Mouse (Mus musculus) kidney, embryonic 16.5 days (tissue): Measurements from ENCODE around the gene Abhd5. TPM values are rescaled to one million over a fixed set of nuclear protein-coding genes. Genes with fewer than 3 reads are reported as not detected.

Source experiments
- ATAC-seq: fragments of 200-750 bp; cut with Nextera tagmentation; 2 replicates; pipeline ENCODE4 v1.8.0; 2017; ENCODE audit warnings: moderate TSS enrichment; ENCODE audit not compliant: low FRiP score, low TSS enrichment
- H3K27ac ChIP-seq: fragments of 300-500 bp; sonication (generic); 2 replicates; pipeline ENCODE4 v1.5.1; 2014; ENCODE audit warnings: low read length
- H3K27me3 ChIP-seq: fragments of 300-500 bp; sonication (generic); 2 replicates; pipeline ENCODE4 v1.6.1; 2014; ENCODE audit warnings: low read length, control low read depth, mixed read lengths; ENCODE audit not compliant: insufficient read depth
- H3K36me3 ChIP-seq: fragments of 300-500 bp; sonication (generic); 2 replicates; pipeline ENCODE4 v1.6.1; 2014; ENCODE audit warnings: low read length, control low read depth, mixed read lengths; ENCODE audit not compliant: insufficient read depth
- H3K4me1 ChIP-seq: fragments of 300-500 bp; sonication (generic); 2 replicates; pipeline ENCODE4 v1.6.1; 2014; ENCODE audit warnings: low read length, control low read depth, mixed read lengths; ENCODE audit not compliant: insufficient read depth
- H3K4me2 ChIP-seq: fragments of 300-500 bp; sonication (generic); replicated peaks from 2 replicates; pipeline ENCODE4 v1.6.1; 2014; ENCODE audit warnings: low read depth, low read length
- H3K4me3 ChIP-seq: fragments of 300-500 bp; sonication (generic); 2 replicates; pipeline ENCODE4 v1.5.1; 2014; ENCODE audit warnings: mild to moderate bottlenecking, low read length
- H3K9ac ChIP-seq: fragments of 300-500 bp; sonication (generic); replicated peaks from 2 replicates; pipeline ENCODE4 v1.6.1; 2014; ENCODE audit warnings: low read length
- H3K9me3 ChIP-seq: fragments of 300-500 bp; sonication (generic); 2 replicates; pipeline ENCODE4 v1.6.1; 2016; ENCODE audit warnings: low read length, control low read depth
- WGBS: fragments of 180-500 bp; shearing (Covaris S2); extraction: QIAGEN DNeasy Blood & Tissue Kit; methylation state at CpG from one replicate; pipeline ENCODE4 v1.1.7; 2014; 5-methylcytosine and 5-hydroxymethylcytosine counted together
- polyA plus RNA-seq: library from polyadenylated mRNA; unstranded; fragments of >200 nt; fragmentation: Nextera tagmentation; extraction: Ambion mirVana; gene quantifications from 2 replicates; pipeline ENCODE4 v1.2.1, GENCODE M21; 2015

Abhd5 gene
- polyA plus RNA-seq, 1 experiment from 2014 or later, result 23.6 TPM

DNA sequence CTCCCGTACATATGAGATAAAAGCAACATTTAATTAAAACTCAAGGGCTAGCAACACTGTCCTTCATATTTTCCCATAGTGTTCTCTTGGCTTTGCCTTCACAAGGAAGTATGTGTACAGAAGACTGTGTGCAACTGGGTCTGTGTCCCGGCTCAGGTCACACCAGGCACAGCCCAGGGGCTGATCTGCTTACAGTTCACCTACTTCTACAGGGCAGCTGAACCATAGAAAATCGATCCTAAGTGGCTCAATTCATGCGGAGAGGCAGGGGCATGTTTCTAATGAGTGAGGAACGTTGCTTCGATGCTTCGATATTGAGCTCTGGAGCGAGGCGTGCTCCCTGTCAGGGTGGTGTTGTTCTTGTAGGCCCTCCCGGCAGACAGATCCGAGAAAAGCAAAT lies 35.9 kb upstream of the Abhd5 start:
- Histone ChIP-seq H3K4me3 (no peak overlapping the region), H3K27ac (no peak overlapping the region), H3K9me3 (no peaks in the 10 kb centered on the region), H3K9ac (no peak overlapping the region), H3K4me1 (no peaks in the 10 kb centered on the region), H3K4me2 (no peak overlapping the region), H3K36me3 (no peaks in the 10 kb centered on the region), H3K27me3 (no peaks in the 10 kb centered on the region)
- WGBS, result 55% methylated on average over 11 of the region's 11 CpGs
- no peak for ATAC-seq

DNA sequence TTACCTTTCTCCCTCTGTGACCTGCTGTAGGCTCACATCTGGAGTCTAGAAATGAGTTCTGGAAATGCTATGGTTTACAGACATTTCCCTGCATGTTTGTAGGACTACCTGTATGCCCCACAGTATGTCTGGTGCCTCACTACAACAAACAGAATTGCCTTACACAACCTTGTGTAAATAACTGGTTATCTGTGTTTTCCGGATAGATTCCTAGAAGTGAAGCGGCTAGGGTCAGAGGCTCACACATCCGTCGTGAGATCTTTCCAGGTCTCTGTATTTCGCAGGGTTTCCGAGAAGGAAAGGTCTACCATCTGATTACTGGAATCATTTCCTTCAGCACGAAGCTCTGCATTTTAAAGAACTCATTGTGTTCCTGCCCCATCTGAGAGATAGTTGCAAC lies 34.8 kb upstream of the Abhd5 start:
- WGBS, result 90% methylated on average over 7 of the region's 7 CpGs
- no peak for ATAC-seq
- H3K9ac ChIP-seq, result no peak overlapping the region
- H3K4me2 ChIP-seq, result no peak overlapping the region
- no peaks in the 10 kb centered on the region for H3K27me3 ChIP-seq
- H3K36me3 ChIP-seq, result no peaks in the 10 kb centered on the region
- H3K4me1 ChIP-seq, result no peaks in the 10 kb centered on the region
- no peak overlapping the region for H3K4me3 ChIP-seq
- H3K27ac ChIP-seq, result no peak overlapping the region
- H3K9me3 ChIP-seq, result no peaks in the 10 kb centered on the region

DNA sequence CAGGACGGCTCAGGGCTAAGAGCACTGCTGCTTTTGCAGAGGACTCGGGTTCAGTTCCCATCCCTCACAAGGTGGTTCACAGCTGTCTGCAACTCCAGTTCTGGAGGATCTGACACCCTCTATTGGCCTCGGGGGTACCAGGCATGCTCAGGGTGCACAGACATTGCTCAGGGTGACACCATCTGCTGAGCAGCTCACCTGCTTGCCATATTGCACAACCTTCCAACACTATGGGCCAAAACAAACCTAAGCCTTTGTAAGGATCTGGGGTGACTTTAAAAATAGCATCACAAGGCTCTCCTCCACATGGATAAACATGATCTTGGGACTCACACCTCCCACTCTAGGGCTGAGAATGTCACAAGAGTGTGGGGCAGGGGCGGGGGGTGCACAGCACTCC lies 30.8 kb upstream of the Abhd5 start:
- Histone ChIP-seq H3K27ac (no peak overlapping the region), H3K27me3 (no peaks in the 10 kb centered on the region), H3K9me3 (no peaks in the 10 kb centered on the region), H3K9ac (no peak overlapping the region), H3K4me3 (no peak overlapping the region), H3K4me2 (no peak overlapping the region), H3K36me3 (no peaks in the 10 kb centered on the region), H3K4me1 (no peaks in the 10 kb centered on the region)
- 91% methylated on average over 4 of the region's 4 CpGs for WGBS
- ATAC-seq, result no peak

DNA sequence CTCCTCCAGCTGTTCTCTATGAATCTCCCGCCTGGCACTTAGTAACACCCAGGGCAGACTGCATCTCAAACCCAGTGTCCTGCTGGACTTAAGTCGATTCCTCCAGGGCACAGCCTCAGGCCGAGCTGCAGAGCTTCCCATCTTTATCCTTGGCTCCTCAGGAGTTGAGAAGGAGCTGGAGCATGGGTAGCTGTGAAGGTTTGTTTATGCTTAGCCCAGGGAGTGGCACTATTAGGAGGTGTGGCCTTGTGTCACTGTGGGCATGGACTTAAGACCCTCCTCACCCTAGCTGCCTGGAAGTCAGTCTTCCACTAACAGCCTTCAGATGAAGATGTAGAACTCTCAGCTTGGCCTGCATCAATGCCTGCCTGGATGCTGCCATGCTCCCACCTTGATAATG lies 29.1 kb upstream of the Abhd5 start:
- Histone ChIP-seq H3K36me3 (no peaks in the 10 kb centered on the region), H3K9me3 (no peaks in the 10 kb centered on the region), H3K4me2 (no peak overlapping the region), H3K27ac (no peak overlapping the region), H3K4me1 (no peaks in the 10 kb centered on the region), H3K9ac (no peak overlapping the region), H3K27me3 (no peaks in the 10 kb centered on the region), H3K4me3 (no peak overlapping the region)
- ATAC-seq, result no peak
- 72% methylated on average over 3 of the region's 3 CpGs for WGBS

DNA sequence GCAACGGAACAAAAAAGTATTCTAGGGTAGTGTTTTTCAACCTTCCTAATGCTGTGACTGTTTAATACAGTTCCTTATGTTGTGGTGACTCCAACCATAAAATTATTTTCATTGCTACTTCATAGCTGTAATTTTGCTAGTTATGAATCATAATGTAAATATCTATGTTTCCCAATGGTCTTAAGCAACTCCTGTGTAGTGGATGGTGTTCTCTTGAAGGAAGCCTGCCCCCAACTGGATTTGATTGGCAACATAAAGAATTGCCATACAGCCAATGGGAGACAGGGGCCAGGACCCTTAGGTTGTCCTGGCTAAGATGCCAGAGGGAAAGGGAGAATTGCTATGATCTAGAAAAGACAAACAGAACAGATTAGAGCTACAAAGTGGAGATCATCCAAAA lies 25.4 kb upstream of the Abhd5 start:
- no peak overlapping the region for H3K4me3 ChIP-seq
- H3K9ac ChIP-seq, result no peak overlapping the region
- no peaks in the 10 kb centered on the region for H3K27me3 ChIP-seq
- H3K4me2 ChIP-seq, result no peak overlapping the region
- 90% methylated on average over 1 of the region's 1 CpGs for WGBS
- no peaks in the 10 kb centered on the region for H3K4me1 ChIP-seq
- no peak overlapping the region for H3K27ac ChIP-seq
- no peaks in the 10 kb centered on the region for H3K9me3 ChIP-seq
- no peaks in the 10 kb centered on the region for H3K36me3 ChIP-seq
- ATAC-seq, result no peak

DNA sequence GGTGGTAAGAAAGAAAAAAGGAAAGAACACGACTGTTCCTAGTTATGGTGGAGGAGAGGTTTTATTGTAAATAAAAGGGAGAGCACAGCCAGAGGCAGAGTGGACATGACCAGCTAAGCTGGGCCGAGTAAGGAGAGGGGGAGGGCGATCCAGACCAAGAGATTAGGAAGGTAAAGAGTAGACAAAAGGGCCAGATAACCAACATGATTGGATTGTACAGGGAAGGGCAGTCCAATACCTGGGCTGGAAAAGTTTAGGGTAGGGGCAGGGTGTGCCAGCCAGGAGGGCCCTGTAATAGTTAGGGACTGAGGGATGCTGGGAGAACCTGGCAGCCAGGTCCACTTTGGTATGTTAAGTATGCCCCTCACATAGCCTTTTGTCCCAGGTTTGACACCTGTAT lies 23.2 kb upstream of the Abhd5 start:
- H3K9me3 ChIP-seq, result no peaks in the 10 kb centered on the region
- no peaks in the 10 kb centered on the region for H3K4me1 ChIP-seq
- WGBS, result 77% methylated on average over 3 of the region's 3 CpGs
- ATAC-seq, result no peak
- no peak overlapping the region for H3K27ac ChIP-seq
- H3K36me3 ChIP-seq, result no peaks in the 10 kb centered on the region
- no peak overlapping the region for H3K4me2 ChIP-seq
- H3K4me3 ChIP-seq, result no peak overlapping the region
- no peak overlapping the region for H3K9ac ChIP-seq
- no peaks in the 10 kb centered on the region for H3K27me3 ChIP-seq

DNA sequence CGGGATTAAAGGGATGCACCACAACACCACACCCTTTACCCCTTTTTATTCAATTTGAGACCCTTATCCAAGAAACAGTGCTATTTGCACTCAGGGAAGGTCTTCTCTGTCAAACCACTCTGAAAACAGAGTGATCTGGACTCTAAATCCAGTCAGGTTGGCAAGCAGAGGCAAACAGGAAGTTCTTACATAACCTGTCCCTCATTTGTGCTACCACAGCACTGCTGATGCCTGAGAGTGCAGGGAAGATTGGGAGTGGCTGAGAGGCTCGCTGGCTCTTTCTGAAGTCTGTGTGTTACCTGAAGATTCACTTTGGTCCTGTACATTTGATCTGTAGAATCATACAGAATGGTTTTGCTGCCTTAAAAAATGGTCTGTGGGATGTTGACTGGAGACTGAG lies 14.7 kb upstream of the Abhd5 start:
- Histone ChIP-seq H3K9me3 (no peaks in the 10 kb centered on the region), H3K36me3 (no peaks in the 10 kb centered on the region), H3K4me1 (no peaks in the 10 kb centered on the region), H3K4me2 (no peak overlapping the region), H3K9ac (no peak overlapping the region), H3K27ac (no peak overlapping the region), H3K4me3 (no peak overlapping the region), H3K27me3 (no peaks in the 10 kb centered on the region)
- no peak for ATAC-seq
- WGBS, result 74% methylated on average over 2 of the region's 2 CpGs

DNA sequence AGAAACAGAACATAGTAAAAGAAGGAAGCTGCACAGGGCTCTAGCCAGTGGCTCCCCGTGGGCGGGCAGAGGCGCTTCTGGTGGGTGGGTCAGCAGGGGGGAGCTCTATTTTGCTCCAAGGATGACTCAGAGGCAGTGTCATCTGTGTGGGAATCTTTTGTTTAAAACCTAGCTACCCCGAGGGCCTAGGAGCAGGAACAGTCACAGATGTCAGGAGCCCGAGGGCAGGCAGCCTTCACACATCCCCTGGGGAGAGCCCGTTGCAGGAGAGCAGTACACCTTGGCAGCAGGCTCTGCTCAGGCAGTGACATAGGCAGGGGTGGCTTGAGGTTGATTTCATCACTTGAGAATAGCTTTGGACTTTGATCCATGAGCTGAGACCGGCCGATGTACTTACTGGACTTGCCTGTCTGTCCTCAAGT lies 13.9 kb upstream of the Abhd5 start:
- 42% methylated on average over 8 of the region's 8 CpGs for WGBS
- no peaks in the 10 kb centered on the region for H3K36me3 ChIP-seq
- no peak overlapping the region for H3K4me3 ChIP-seq
- no peak for ATAC-seq
- no peak overlapping the region for H3K9ac ChIP-seq
- H3K4me1 ChIP-seq, result no peaks in the 10 kb centered on the region
- no peak overlapping the region for H3K27ac ChIP-seq
- no peaks in the 10 kb centered on the region for H3K27me3 ChIP-seq
- H3K4me2 ChIP-seq, result no peak overlapping the region
- H3K9me3 ChIP-seq, result no peaks in the 10 kb centered on the region

DNA sequence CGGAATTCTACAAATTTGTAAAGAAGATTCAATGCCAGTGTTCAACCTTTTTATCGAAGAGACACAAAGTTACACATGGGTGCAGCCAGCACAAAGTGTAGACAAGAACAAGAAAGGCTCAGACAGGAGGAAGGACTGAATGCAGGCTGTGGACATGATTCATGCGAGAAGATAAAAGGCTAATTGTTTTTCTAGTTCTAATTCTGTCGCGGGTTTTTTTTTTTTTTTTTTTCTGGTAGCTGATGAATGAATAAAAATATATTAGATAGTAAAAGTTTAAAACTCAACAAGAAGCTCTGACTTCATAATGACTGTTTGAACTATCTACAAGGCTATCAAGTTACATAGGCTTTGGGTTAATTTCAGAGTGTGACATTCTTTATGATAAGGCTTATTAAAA lies 11.4 kb upstream of the Abhd5 start:
- Histone ChIP-seq H3K4me2 (no peak overlapping the region), H3K9me3 (no peaks in the 10 kb centered on the region), H3K4me1 (no peaks in the 10 kb centered on the region), H3K4me3 (no peak overlapping the region), H3K9ac (no peak overlapping the region), H3K27me3 (no peaks in the 10 kb centered on the region), H3K27ac (no peak overlapping the region), H3K36me3 (no peaks in the 10 kb centered on the region)
- 41% methylated on average over 5 of the region's 5 CpGs for WGBS
- no peak for ATAC-seq

DNA sequence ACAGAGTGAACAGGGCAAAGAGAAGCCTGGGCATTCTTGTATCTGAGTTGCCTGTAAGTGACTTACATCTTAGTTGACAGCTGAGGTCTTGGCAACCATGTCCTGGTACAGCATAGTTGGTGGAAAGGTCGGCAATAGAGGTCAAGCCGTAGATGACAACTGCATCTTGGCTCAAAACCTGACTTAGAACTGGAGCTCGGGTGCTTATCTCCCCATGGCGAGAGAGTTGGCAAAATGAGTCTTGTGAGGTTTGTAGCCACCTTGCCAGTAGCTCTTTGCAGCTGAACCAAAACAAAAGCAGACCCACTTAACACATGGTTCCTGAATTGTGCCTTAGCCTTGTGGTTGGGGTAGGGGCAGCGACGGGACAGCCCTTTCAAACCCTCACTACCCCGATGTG lies 8.0 kb upstream of the Abhd5 start:
- Histone ChIP-seq H3K4me2 (no peak overlapping the region), H3K4me1 (no peaks in the 10 kb centered on the region), H3K9me3 (no peaks in the 10 kb centered on the region), H3K27ac (no peak overlapping the region), H3K4me3 (no peak overlapping the region), H3K36me3 (no peaks in the 10 kb centered on the region), H3K27me3 (no peaks in the 10 kb centered on the region), H3K9ac (no peak overlapping the region)
- WGBS, result 87% methylated on average over 7 of the region's 7 CpGs
- no peak for ATAC-seq

DNA sequence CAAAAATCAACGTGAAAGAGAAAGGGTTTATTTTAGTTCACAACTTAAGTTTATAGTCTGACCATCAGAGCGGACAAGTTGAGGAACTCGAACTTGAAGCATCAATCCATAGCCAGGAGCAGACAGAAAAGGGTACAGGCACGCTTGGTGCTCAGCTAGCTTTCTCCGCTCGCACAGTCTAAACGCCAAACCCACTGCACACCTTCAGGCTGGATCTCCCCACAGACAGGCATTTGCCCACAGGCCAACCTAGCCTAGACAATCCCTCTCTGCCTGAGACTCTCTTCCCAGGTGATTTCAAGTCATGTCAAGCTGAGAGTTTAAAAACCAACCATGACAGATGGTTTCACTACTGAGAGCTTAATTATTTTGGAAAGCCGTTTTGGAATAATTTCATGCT lies 6.8 kb upstream of the Abhd5 start:
- Histone ChIP-seq H3K9ac (no peak overlapping the region), H3K4me3 (no peak overlapping the region), H3K36me3 (no peaks in the 10 kb centered on the region), H3K27ac (no peak overlapping the region), H3K4me2 (no peak overlapping the region), H3K4me1 (no peaks in the 10 kb centered on the region), H3K9me3 (no peaks in the 10 kb centered on the region), H3K27me3 (no peaks in the 10 kb centered on the region)
- no peak for ATAC-seq
- WGBS, result 85% methylated on average over 8 of the region's 8 CpGs
